Mouse (Mus musculus) liver, adult 2 months (tissue): ENCODE results near the gene Pip4k2c.

Source experiments
- CTCF ChIP-seq: fragments of 200-500 bp; IDR thresholded peaks from 2 replicates; pipeline ENCODE4 v1.5.1; 2011; ENCODE audit warnings: low read depth, low read length, control low read depth
- POLR2A ChIP-seq: fragments of 200-500 bp; IDR thresholded peaks from 2 replicates; pipeline ENCODE4 v1.6.1; 2011; ENCODE audit warnings: low read length, control low read depth; ENCODE audit not compliant: insufficient read depth; ENCODE audit errors: extremely low read depth

DNA sequence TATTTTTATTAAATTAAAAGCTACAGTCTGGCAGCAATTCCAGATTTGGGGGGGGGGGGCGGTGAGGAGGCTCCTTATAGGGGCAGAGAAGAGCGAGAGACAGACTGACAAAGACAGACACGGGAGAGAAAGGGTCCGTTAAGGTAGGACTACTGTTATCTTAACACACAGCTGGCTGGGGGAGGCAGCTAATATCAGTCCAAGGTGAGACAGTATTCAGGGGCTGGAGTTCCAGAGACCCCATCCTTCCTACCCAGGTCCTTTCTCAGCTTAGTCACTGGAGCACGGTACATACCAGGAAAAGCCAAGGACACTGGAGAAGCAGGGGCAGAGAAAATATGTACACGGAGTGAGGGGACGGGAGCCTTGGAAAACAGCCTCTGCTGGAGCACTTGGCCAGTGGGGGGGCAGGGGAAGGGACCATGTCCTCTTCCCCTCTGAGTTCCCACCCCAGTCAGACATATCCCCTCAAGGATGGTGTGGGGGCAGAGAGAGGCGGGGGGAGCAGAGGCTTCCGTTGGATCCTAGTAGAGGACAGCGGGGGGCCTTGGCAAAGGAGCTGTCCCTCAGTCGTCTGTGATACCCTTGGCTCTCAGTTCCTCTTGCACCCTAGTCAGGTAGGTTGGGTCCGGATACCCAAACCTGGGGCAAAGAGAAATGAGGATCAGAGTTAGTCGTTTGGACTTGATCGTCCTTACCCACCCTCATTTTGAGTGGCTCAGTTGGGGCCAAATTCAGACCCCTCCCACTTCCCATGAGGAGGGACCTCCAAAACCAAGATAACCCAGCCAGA, 20.8 kb downstream of the Pip4k2c start:
- TF ChIP-seq CTCF, result no peak
- TF ChIP-seq POLR2A, result no peak
